Mouse (Mus musculus) frontal cortex, adult (tissue): ENCODE results near the gene Mef2d.
A peak's percentile ranks its signal among the peaks of the same experiment; 100 is the strongest.
"Not testable (repeated sequence)": the region's sequence is repeated elsewhere in the genome, so short reads cannot be mapped to it uniquely, and the experiment has no call there.

Source experiments
- ATAC-seq: cut with Nextera tagmentation; 2 replicates; pipeline ENCODE4 v1.9.2; 2017; ENCODE audit warnings: mild to moderate bottlenecking, moderate library complexity, mixed read lengths; ENCODE audit not compliant: low TSS enrichment

Gene Mef2d

DNA sequence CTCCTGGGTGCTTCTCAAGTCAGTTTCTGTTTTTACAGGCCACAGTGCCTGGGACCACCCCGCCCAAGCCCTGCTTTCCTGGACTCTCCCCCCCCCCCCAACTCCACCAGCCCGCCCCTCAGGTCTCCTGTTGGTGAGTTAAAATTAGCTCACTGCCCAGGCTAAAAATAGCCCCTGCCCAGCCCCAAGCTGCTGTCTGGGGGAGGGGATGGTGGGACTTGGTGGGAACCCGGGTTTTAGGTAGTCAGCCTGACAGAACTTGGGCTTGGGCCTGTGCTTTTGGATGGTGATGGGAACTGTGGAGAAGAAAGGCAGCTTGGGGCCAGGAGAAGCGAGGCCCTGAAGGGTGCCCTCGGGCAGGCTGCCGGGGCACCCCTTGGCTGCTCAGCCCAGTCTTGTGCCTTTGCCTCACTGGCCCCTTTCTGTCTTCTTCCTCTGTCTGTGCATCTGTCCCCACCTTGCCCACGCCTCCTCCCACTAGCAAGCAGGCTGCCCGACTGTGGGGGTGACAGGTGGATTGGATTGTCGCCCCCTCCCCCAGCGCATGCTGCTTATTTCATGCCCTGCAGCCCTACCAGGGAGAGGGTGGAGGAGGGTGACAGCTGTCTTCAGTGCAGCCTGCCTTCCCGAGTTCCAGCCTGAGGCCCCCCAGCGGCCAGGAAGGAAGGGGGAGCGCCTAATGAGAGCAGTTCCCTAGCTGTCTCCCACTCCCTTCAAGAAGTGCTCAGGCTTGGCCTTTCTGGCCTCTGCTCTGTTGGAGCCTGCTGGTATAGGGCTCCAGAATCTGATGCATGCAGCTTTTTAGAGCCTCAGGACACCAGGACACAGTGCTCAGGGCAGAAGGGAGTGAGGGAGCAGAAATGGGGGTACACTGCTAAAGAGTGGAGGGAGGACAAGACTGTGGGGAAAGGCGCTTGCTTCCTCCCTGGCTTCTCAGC lies 8.2 kb downstream of the Mef2d start:
- ATAC-seq = peak; percentile 42

DNA sequence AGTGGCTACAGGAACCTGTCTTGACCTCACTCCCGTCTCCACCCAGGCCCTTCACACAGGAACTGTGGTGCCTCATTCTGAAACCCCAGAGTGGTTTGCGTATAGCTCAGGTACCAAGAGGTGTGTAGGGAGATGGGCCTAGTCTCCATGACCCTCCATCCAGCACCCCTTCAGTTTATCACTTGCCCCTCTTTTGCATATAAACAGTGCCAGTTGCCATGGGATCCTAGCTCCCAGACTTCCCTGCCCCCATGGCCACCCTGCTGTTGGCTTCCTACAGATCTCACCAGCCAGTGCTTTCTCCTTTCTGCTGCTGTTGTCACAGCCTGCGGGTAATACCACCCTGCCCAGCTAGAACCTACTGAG lies 8.8 kb downstream of the Mef2d start:
- ATAC-seq = no peak

DNA sequence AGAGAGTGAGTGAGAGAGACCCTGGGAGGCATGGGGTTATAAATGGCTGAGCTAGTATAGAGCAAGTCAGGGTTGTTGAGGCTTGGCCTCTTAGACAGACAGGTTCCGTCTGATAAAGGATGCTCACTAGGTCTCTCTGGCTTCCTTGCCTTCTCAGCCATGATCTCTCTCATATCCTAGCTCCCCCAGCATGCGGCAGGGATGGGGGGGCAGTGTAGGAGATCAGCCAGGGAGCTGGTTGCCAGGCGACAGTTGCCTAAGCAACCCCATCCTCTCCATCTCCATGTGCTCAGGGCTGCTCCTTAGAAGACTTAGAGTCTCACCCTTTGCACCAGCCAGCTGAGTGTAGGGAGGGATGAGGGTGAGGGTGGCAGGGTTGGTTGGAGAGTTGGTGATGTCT lies 9.9 kb downstream of the Mef2d start:
- peak; percentile 67 for ATAC-seq

DNA sequence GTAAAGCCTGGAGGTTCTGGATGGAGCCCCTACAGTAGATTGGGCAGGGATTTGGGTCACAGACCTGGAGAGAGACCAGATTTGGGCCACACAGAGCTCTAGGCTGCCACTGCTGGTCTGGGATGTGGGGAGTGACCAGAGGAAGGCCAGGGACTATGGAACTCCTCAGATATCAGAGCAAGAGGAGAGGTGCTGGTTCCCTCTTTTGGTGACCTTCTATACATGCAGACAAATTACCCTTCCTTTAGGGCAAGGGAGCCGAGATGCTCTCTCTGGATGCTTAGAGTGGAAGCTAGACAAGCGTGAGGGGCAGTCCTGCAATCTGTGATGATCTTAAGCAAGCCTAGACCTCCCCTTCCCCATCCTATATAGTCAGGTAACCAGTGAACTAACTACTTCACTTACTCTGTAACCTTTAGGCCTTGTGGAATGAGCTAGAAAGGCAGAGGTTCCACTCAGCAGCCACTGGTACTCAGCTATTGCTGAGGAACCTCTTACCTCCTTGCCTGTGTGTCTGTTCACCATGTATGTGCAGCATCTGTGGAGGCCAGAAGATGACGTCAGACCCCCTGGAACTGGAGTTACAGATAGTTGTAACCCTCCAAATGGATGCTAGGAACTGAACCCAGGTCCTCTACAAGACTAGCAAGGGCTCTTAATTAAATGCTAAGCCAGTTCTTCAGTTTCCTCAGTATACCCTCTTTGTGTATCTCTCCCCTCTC lies 11.3 kb downstream of the Mef2d start:
- ATAC-seq = no peak

DNA sequence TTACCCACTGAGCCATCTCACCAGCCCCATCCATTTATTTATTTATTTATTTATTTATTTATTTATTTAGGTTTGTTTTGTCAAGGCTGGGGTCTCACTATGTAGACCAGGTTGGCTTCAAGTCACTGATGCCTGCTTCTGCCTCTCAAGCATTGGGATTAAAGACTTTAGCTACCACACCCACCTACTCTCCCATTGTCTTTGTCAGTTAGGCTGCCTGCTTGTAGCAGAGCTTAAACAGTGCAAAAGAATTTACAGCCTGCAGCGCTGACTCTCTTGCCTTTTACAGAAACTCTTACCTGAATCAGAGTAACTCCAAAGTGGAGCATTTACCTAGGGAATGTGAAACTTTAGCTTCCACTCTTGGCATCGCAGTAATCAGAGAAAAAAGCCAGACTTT lies 12.1 kb downstream of the Mef2d start:
- no peak for ATAC-seq

DNA sequence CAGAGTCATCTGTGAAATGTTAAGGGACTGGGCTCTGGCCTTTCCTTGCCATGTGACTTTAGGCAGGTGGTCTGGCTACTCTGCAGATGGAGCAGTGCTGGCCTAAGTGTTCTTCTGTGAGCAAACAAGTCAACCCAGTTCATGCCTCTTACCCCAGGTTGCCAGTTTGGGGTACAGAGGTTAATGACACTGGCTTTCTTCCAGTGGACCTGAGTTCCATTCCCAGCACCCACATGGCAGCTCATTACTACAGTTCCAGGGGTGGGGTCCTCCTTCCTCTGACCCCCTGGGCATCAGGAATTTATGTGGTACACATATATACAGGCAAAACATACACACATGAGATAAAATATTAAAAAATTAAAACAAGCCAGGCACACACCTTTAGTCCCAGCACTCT lies 14.6 kb downstream of the Mef2d start:
- ATAC-seq = no peak

DNA sequence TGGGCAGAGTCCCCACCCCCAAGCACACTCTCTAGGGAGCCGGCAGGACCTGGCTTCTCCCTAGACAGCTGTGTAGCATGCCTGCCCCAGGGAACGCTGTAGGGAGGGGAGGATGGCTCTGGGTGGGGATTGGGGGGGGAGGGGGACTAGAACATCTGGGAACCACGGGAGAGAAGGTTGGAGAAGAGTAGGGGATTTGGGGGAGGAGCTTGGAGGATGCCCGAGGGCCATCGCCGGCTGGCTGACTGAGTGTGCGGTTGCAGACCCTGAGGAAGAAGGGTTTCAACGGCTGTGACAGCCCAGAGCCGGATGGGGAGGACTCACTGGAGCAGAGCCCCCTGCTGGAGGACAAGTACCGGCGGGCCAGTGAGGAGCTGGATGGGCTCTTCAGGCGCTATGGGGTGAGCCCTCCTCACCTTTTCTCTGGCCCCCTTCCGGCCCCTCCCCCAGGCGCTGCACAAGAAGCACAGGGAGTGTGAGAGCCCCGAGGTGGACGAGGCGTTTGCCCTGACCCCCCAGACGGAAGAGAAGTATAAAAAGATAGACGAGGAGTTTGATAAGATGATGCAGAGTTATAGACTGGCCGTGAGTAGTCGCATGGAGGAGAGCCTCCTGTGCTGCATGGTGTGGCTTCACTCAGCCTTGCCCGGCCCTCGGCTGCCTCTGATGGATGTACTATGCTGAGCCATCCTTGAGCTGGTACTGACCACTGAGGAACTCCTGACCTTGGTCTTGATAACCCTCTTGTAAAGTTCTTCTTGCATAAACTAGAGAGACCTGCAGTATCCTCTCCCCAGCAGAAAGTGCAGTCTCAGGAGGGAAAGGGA lies 15.8 kb downstream of the Mef2d start:
- ATAC-seq = no peak

DNA sequence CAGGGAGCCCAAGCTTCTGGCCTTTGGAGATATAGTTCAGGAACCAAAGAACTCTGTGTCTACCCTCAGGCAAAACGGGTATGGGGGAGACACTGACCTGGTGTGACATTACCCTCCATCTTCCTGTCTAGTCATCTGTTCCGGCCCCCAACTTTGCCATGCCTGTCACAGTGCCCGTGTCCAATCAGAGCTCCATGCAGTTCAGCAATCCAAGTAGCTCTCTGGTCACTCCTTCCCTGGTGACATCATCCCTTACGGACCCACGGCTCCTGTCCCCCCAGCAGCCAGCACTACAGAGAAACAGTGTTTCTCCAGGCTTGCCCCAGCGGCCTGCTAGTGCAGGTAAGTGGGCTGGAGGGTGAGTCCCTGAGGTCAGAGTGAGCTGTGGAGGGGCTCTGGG lies 16.8 kb downstream of the Mef2d start:
- ATAC-seq = no peak

DNA sequence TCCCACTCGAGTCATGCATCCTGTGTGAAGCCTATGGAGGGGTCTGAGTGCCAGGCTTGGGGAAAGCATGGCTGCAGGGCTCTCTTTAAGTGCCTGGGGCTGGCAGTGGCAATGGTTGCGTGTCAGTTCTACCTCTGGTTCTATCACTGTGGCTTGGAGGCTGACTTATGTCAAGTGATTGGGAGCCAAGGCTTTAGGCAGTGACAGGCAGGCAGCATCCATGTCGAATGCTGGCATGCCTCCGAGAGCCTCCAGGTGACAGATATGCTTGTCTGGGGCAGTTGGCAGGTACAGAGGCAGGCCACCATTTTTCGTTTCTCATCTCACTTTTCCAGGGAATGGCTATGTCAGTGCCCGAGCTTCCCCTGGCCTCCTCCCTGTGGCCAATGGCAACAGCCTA lies 18.7 kb downstream of the Mef2d start:
- ATAC-seq = no peak

DNA sequence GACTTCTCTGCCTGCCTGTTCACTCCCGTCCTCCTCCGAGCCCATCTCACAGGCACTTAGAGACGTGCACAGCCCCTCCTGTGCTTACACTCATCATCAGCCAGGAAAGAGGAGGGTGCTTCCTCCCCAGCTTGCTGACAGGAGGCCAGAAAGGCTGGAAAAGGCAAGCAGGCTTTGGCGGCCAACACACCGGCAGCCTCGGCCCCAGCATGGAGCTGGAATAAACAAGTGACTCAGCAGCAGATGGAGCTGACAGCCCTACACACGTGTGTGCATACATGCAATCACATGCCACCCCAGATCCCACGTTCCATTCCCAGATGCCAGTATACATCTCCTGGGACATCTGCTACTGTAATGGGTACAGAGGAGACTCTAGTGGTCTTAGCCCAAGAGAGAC lies 20.1 kb downstream of the Mef2d start:
- ATAC-seq = peak; percentile 66

DNA sequence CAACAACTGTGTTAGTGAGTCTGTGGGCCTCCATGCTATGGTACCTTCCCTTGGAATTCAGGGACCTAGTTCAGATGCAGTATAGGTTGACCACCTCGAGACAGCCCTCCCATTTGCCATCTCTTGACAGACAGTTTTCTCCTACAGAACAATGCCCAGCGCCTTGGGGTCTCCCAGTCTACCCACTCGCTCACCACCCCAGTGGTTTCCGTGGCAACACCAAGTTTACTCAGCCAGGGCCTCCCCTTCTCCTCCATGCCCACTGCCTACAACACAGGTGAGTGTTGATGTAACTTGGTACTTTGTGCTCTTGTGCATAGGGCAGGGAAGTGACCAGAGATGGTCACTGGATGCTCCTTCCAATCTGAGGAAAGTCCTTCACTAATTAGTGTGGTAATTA lies 20.6 kb downstream of the Mef2d start:
- no peak for ATAC-seq

DNA sequence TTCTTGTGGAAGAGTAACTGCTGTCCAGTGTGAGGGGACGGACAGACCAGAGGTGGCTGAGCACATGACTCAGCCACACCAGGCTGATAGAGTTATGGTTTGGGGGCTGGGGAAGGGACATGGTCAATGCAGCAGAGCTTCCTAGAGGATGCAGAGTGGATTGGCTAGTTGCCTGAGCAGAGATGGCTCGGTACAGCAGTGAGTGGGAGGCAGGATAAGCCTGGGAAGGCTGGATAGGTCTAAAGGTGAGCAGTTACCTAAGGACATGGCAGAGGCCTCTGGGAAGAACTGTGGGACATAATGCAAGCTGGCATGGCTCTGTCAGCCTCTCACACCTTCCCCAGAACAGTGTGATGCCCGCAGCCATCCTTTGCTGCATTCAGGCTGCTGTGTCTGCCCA lies 21.7 kb downstream of the Mef2d start:
- ATAC-seq = no peak

DNA sequence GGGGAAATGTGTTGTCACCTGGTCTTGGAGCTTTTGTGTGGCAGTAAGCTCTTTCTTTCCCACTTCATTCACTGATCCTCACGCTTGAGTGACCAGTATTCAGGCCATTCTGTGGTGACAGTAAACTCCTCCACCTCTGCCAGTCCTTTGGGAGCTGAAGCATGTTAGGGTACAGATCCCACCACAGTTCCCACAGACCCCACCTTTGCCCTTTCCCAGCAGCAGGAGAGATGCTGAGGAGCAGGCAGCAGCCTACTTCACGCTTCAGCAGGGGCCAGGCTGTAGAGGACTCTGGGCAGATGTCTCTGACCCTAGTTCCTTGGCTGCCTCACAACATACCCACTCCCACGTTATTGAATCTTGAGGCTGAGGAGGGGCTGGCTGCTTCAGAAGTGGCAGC lies 22.1 kb downstream of the Mef2d start:
- no peak for ATAC-seq

DNA sequence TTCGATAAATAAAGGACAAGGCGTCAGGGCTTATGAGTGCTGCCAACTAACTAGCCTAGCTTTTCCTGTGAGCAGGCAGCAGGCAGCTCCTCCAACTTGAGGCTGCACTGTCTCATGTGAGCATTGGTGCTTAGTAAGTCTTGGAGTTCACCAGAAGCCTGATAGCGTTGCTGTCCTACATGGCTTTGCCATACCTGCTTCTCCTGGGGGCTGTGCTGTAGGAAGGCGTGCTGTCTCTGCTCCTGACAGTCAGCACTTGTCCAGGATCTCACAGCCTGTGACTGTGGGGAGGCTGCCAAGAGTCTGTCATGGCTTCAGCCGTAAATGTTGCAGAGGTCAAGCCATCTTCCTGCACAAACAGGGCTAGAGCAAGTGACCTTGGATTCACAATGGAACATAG lies 23.9 kb downstream of the Mef2d start:
- ATAC-seq = no peak

DNA sequence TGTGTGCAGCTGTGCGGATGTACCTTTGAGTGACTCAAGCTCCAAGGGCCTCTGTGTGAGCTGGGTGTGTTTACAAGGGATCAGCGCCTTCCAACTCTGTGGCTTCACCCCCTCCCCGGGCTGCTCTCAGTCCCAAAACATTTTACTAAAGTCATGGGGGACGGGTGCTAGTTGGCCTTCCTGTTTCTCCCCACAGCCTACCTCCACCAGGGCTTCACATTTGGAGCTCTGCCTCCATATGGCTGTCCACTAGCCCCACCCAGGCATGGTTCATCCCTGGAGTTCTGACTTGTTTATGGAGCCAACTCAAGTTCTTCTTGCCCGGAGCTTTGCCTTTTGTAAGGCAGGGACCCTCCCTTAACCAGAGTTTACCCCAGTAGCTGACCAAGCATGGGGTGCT lies 28.2 kb downstream of the Mef2d start:
- no peak for ATAC-seq

DNA sequence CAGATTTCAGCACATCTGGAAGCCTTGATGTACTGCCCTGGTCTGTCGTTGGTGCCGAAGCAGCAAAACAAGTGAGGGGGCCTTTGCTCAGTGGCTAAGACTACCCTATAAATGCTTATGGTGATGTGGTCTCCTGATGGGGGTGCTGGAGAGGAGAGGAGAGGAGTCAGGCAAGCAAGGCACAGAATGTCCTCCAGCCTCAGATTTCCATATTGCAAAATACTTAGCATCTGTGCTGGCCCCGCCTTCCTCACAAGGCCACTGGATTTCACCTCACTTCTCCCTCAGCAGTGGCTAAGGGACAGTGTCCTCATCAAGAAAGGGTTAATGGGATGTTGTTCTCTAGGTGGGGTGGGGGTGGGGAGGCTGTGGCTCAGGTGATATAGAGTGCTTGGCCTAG lies 30.3 kb downstream of the Mef2d start:
- ATAC-seq = no peak

DNA sequence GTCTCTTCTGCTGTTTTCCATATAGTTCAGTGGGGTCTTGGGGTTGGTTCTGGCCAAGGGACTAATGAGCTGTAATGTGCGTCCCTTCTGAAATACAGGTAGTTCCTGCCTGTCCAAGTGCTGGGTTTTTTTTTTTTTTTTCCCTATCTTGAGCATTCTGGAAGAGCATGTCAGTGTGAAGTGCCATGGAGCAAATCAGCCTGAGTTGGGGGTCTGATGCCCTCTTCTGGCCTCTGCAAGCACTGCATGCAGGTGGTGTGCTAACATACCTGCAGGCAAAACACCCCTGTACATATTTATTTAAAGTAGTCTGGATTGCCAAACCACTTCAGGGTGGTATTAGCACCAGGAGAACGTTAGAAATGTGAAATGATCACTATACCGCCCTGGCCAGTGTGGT lies 31.2 kb downstream of the Mef2d start:
- no peak for ATAC-seq

DNA sequence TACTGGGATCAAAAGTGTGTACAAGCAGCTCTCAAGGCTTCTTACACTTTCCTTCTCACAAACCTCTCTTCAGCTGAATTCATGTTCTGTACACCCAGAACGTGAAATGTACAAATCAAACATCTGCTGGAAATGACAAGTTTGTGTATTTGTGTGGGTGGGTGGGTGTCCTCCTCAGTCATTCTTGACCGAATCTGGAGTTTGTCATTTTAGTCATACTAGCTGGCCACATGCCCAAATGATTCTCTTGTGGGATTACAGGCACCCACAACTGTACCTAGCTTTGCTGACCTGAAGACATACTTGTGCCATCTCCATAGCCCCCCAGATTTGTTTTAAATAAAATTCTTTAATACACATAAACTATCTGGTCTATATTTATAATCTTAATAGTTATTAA lies 32.7 kb downstream of the Mef2d start:
- ATAC-seq = no peak

DNA sequence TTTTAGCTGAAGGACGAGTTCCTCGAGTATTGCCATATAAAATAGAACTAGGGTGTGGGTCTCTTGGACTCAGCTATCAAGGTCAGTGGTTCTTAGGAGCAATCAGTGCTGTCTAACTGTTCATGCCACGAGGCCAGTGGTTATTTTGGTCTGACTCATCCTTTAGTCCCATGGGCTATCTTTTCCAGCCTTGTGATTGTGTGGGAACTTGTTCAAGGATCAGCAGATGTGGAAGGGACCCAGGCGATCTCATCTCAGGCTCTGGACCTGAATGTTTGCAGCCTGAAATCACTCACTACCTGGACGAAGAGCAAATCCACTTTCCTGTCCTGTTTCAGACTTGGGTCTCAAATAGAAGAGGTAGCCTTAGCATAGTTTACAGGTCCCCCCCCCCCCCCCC lies 34.9 kb downstream of the Mef2d start:
- ATAC-seq = no peak

DNA sequence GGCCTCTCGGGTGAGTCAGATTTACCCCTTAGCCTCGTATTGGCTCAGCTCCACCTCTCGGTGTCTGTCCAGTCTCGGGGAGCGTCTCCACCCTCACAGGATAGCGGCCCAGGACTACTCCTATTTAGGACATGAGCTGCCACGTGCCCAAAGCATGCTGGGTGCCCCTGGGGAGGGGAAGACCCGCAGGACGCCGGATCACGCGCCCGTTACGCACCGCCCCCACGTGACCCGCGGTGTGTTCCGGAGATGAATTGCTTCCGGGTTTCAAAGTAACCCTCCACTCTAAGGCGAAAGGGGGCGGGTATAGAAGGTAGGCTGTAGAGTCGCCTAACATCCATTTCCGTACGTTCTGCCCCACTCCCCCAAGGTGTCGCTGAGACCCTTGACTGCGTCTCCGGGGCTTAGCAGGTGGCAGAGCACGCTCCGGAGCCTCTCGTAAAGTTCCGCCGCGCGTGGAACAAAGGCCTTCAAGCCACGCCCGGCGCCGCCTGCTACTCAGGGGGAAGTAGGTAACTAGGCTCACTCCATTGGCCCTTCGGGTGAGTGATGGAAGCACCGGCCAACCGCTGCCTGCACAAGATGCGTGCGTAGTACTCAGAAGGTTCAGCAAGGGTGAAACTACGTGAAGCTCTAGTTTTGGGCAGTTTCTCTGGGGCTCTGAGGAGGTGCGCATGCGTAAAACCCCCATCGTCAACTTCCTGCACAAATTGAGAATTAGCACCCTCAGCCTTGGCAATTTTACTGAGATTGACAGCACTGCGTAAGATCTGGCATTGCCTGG lies 35.6 kb downstream of the Mef2d start:
- peak; percentile 96 for ATAC-seq

DNA sequence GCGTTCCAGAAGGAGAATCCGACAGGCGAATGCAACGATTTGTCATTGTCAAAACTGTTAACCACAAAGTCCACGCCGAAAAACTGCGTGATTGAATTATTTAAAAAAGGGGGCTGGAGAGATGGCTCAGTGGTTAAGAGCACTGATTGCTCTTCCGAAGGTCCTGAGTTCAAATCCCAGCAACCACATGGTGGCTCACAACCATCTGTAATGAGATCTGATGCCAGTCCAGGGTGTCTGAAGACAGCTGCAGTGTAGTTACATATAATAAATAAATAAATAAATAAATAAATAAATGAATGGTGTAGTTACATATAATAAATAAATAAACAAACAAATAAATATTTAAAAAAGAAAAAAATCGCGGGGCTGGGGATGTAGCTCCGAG lies 36.2 kb downstream of the Mef2d start:
- not testable (repeated sequence) for ATAC-seq

DNA sequence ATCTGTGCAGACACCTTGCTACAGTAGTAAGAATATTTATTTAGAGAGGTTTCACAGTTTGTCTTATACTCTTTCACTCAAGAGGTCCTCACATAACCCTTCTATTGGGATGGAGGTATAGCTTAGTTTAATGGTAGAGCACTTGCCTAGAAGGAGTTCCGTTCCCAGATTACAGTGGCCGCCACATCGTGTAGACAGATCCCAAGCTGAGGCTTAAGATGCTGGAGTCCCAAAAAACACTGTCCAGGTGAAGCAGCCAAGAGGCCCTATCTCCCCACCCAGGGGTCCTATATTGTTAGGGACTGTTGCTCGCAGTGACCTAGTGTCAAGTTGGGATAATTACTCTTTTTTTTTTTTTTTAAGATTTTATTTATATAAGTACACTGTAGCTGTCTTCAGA lies 36.8 kb downstream of the Mef2d start:
- ATAC-seq = no peak
